Mouse (Mus musculus): ENCODE data around the gene Ift88.

- no peak for TF ChIP-seq POLR2A (IDR thresholded peaks at IDR 0.05; ENCODE audit: borderline replicate concordance, extremely low read depth, low read depth, low read length)
- no peak for TF ChIP-seq CTCF (IDR thresholded peaks at IDR 0.05; ENCODE audit: insufficient read depth, low read length)
These were observed 102.3 kb downstream of the Ift88 start for GRCm38 (mm10) chr14:57526050-57526623.
